Mouse (Mus musculus): ENCODE results near the gene Igll1. TPM values are rescaled to one million over a fixed set of nuclear protein-coding genes. Genes with fewer than 3 reads are reported as not detected.
"Not testable (repeated sequence)": the region's sequence is repeated elsewhere in the genome, so short reads cannot be mapped to it uniquely, and the experiment has no call there.

The Igll1 gene
- polyA plus RNA-seq, 1 experiment from 2014 or later: not detected

GRCm38 (mm10) chr16:16856731-16857476 lies 6.9 kb downstream of the Igll1 start:
- Histone ChIP-seq H3K9ac (replicated peaks; ENCODE audit: low read depth, low read length) (no peak overlapping the region), H3K4me1 (ENCODE audit: control insufficient read depth, insufficient read depth, low read length) (no peaks in the 10 kb centered on the region), H3K27me3 (ENCODE audit: control insufficient read depth, insufficient read depth, low read length) (no peaks in the 10 kb centered on the region), H3K4me2 (ENCODE audit: low read depth, low read length) (no peak overlapping the region), H3K4me3 (ENCODE audit: low read depth, low read length) (no peak overlapping the region), H3K9me3 (ENCODE audit: control insufficient read depth, low read length) (no peaks in the 10 kb centered on the region), H3K27ac (ENCODE audit: low read depth, low read length) (no peak overlapping the region), H3K36me3 (ENCODE audit: control insufficient read depth, insufficient read depth, low read length) (no peaks in the 10 kb centered on the region)
- WGBS: 82% methylated on average over 13 of the region's 13 CpGs
- no peak for ATAC-seq (ENCODE audit: low read depth)

- H3K4me2 ChIP-seq (ENCODE audit: low read depth, low read length); H3K4me1 ChIP-seq (ENCODE audit: control insufficient read depth, insufficient read depth, low read length); H3K9ac ChIP-seq (replicated peaks; ENCODE audit: low read depth, low read length); ATAC-seq (ENCODE audit: low read depth); H3K36me3 ChIP-seq (ENCODE audit: control insufficient read depth, insufficient read depth, low read length); H3K9me3 ChIP-seq (ENCODE audit: control insufficient read depth, low read length); H3K27me3 ChIP-seq (ENCODE audit: control insufficient read depth, insufficient read depth, low read length); H3K27ac ChIP-seq (ENCODE audit: low read depth, low read length); H3K4me3 ChIP-seq (ENCODE audit: low read depth, low read length): not testable (repeated sequence)
- WGBS: 85% methylated on average over 9 of the region's 9 CpGs
Observed at GRCm38 (mm10) chr16:16856054-16856453, 7.7 kb downstream of the Igll1 start.

- Histone ChIP-seq H3K27ac (ENCODE audit: low read depth, low read length) (no peak overlapping the region), H3K4me3 (ENCODE audit: low read depth, low read length) (no peak overlapping the region), H3K4me2 (ENCODE audit: low read depth, low read length) (no peak overlapping the region), H3K4me1 (ENCODE audit: control insufficient read depth, insufficient read depth, low read length) (no peaks in the 10 kb centered on the region), H3K9ac (replicated peaks; ENCODE audit: low read depth, low read length) (no peak overlapping the region), H3K27me3 (ENCODE audit: control insufficient read depth, insufficient read depth, low read length) (no peaks in the 10 kb centered on the region), H3K36me3 (ENCODE audit: control insufficient read depth, insufficient read depth, low read length) (no peaks in the 10 kb centered on the region), H3K9me3 (ENCODE audit: control insufficient read depth, low read length) (no peaks in the 10 kb centered on the region)
- ATAC-seq (ENCODE audit: low read depth): no peak
- WGBS: 97% methylated on average over 1 of the region's 1 CpGs
Observed at GRCm38 (mm10) chr16:16855541-16855940, 8.2 kb downstream of the Igll1 start.

- no peak overlapping the region for H3K9ac ChIP-seq (replicated peaks; ENCODE audit: low read depth, low read length)
- 39% methylated on average over 6 of the region's 6 CpGs for WGBS
- no peak overlapping the region for H3K4me3 ChIP-seq (ENCODE audit: low read depth, low read length)
- no peak overlapping the region for H3K4me2 ChIP-seq (ENCODE audit: low read depth, low read length)
- no peaks in the 10 kb centered on the region for H3K4me1 ChIP-seq (ENCODE audit: control insufficient read depth, insufficient read depth, low read length)
- H3K27ac ChIP-seq (ENCODE audit: low read depth, low read length): no peak overlapping the region
- H3K36me3 ChIP-seq (ENCODE audit: control insufficient read depth, insufficient read depth, low read length): no peaks in the 10 kb centered on the region
- ATAC-seq (ENCODE audit: low read depth): no peak
- H3K27me3 ChIP-seq (ENCODE audit: control insufficient read depth, insufficient read depth, low read length): no peaks in the 10 kb centered on the region
- H3K9me3 ChIP-seq (ENCODE audit: control insufficient read depth, low read length): no peaks in the 10 kb centered on the region
Observed at GRCm38 (mm10) chr16:16854836-16855235, 8.9 kb downstream of the Igll1 start.

GRCm38 (mm10) chr16:16852411-16852810 lies 11.4 kb downstream of the Igll1 start:
- ATAC-seq (ENCODE audit: low read depth): no peak
- H3K4me2 ChIP-seq (ENCODE audit: low read depth, low read length): no peak overlapping the region
- H3K27me3 ChIP-seq (ENCODE audit: control insufficient read depth, insufficient read depth, low read length): no peaks in the 10 kb centered on the region
- H3K27ac ChIP-seq (ENCODE audit: low read depth, low read length): no peak overlapping the region
- no peak overlapping the region for H3K9ac ChIP-seq (replicated peaks; ENCODE audit: low read depth, low read length)
- no peak overlapping the region for H3K4me3 ChIP-seq (ENCODE audit: low read depth, low read length)
- no peaks in the 10 kb centered on the region for H3K36me3 ChIP-seq (ENCODE audit: control insufficient read depth, insufficient read depth, low read length)
- H3K4me1 ChIP-seq (ENCODE audit: control insufficient read depth, insufficient read depth, low read length): no peaks in the 10 kb centered on the region
- H3K9me3 ChIP-seq (ENCODE audit: control insufficient read depth, low read length): no peaks in the 10 kb centered on the region
- 86% methylated on average over 3 of the region's 3 CpGs for WGBS

- Histone ChIP-seq H3K9me3 (ENCODE audit: control insufficient read depth, low read length) (no peaks in the 10 kb centered on the region), H3K4me1 (ENCODE audit: control insufficient read depth, insufficient read depth, low read length) (no peaks in the 10 kb centered on the region), H3K36me3 (ENCODE audit: control insufficient read depth, insufficient read depth, low read length) (no peaks in the 10 kb centered on the region), H3K27me3 (ENCODE audit: control insufficient read depth, insufficient read depth, low read length) (no peaks in the 10 kb centered on the region), H3K4me3 (ENCODE audit: low read depth, low read length) (no peak overlapping the region), H3K4me2 (ENCODE audit: low read depth, low read length) (no peak overlapping the region), H3K9ac (replicated peaks; ENCODE audit: low read depth, low read length) (no peak overlapping the region), H3K27ac (ENCODE audit: low read depth, low read length) (no peak overlapping the region)
- ATAC-seq (ENCODE audit: low read depth): no peak
Observed at GRCm38 (mm10) chr16:16849196-16849595, 14.6 kb downstream of the Igll1 start.

GRCm38 (mm10) chr16:16829671-16830070 lies 34.1 kb downstream of the Igll1 start:
- no peak overlapping the region for H3K27ac ChIP-seq (ENCODE audit: low read depth, low read length)
- H3K9me3 ChIP-seq (ENCODE audit: control insufficient read depth, low read length): no peaks in the 10 kb centered on the region
- 88% methylated on average over 3 of the region's 3 CpGs for WGBS
- H3K4me1 ChIP-seq (ENCODE audit: control insufficient read depth, insufficient read depth, low read length): no peaks in the 10 kb centered on the region
- H3K4me3 ChIP-seq (ENCODE audit: low read depth, low read length): peak overlapping the region; percentile 50; the same call in 1 of the 2 replicates
- no peaks in the 10 kb centered on the region for H3K36me3 ChIP-seq (ENCODE audit: control insufficient read depth, insufficient read depth, low read length)
- no peak overlapping the region for H3K9ac ChIP-seq (replicated peaks; ENCODE audit: low read depth, low read length)
- peak overlapping the region; percentile 69; the same call in 1 of the 2 replicates for H3K4me2 ChIP-seq (ENCODE audit: low read depth, low read length)
- no peaks in the 10 kb centered on the region for H3K27me3 ChIP-seq (ENCODE audit: control insufficient read depth, insufficient read depth, low read length)
- ATAC-seq (ENCODE audit: low read depth): 0 out of 2 replicates have a peak, but pooled peaks have one; percentile 36

- WGBS: 10% methylated on average over 33 of the region's 33 CpGs
- Histone ChIP-seq H3K27ac (ENCODE audit: low read depth, low read length) (no peak within 1 kb of the TSS), H3K9me3 (ENCODE audit: control insufficient read depth, low read length) (no peaks in the 10 kb centered on the region), H3K4me1 (ENCODE audit: control insufficient read depth, insufficient read depth, low read length) (no peaks in the 10 kb centered on the region), H3K4me3 (ENCODE audit: low read depth, low read length) (peak within 1 kb of the TSS; percentile 50), H3K4me2 (ENCODE audit: low read depth, low read length) (peak within 1 kb of the TSS; percentile 69), H3K27me3 (ENCODE audit: control insufficient read depth, insufficient read depth, low read length) (no peaks in the 10 kb centered on the region), H3K9ac (replicated peaks; ENCODE audit: low read depth, low read length) (peak within 1 kb of the TSS; percentile 54), H3K36me3 (ENCODE audit: control insufficient read depth, insufficient read depth, low read length) (no peaks in the 10 kb centered on the region)
- ATAC-seq (ENCODE audit: low read depth): peak; percentile 98
Observed at GRCm38 (mm10) chr16:16828757-16829615, 34.8 kb downstream of the Igll1 start, which contains the start of gene Spag6l. TSS of gene Spag6l (minus strand) at chr16:16829456.

GRCm38 (mm10) chr16:16826223-16826622 lies 37.6 kb downstream of the Igll1 start:
- H3K9ac ChIP-seq (replicated peaks; ENCODE audit: low read depth, low read length): no peak overlapping the region
- H3K27ac ChIP-seq (ENCODE audit: low read depth, low read length): no peak overlapping the region
- H3K36me3 ChIP-seq (ENCODE audit: control insufficient read depth, insufficient read depth, low read length): no peaks in the 10 kb centered on the region
- H3K27me3 ChIP-seq (ENCODE audit: control insufficient read depth, insufficient read depth, low read length): no peaks in the 10 kb centered on the region
- no peak overlapping the region for H3K4me3 ChIP-seq (ENCODE audit: low read depth, low read length)
- no peaks in the 10 kb centered on the region for H3K4me1 ChIP-seq (ENCODE audit: control insufficient read depth, insufficient read depth, low read length)
- ATAC-seq (ENCODE audit: low read depth): no peak
- no peak overlapping the region for H3K4me2 ChIP-seq (ENCODE audit: low read depth, low read length)
- WGBS: 86% methylated on average over 2 of the region's 2 CpGs
- no peaks in the 10 kb centered on the region; the same call in 1 of the 2 replicates for H3K9me3 ChIP-seq (ENCODE audit: control insufficient read depth, low read length)
